Mouse (Mus musculus): ENCODE measurements around the gene Serpinb9b. TPM values are rescaled to one million over a fixed set of nuclear protein-coding genes. Genes with fewer than 3 reads are reported as not detected.
"Not testable (repeated sequence)": the region's sequence is repeated elsewhere in the genome, so short reads cannot be mapped to it uniquely, and the experiment has no call there.

Serpinb9b gene
- polyA plus RNA-seq, 1 experiment from 2014 or later: 0.49 TPM

DNA sequence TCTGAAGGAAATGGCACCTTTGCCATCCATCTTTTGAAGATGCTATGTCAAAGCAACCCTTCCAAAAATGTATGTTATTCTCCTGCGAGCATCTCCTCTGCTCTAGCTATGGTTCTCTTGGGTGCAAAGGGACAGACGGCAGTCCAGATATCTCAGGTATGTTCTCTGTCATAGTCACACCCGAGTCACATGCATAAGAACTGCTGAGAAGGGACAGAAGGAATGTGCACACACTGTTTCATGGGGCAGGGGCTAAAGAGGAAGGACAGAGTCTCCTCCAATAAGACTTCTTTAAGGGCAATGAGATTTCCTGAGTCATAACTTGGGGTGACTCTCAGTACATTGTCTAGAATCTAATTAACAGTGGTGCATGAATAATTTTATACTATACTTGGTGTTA, 20.7 kb upstream of the Serpinb9b start:
- H3K27ac ChIP-seq: no peak overlapping the region
- no peaks in the 10 kb centered on the region for H3K27me3 ChIP-seq
- H3K36me3 ChIP-seq: no peaks in the 10 kb centered on the region
- ATAC-seq (ENCODE audit: insufficient number of reproducible peaks, low FRiP score, low TSS enrichment, low read depth): no peak
- no peak overlapping the region for H3K4me3 ChIP-seq
- H3K9me3 ChIP-seq: no peaks in the 10 kb centered on the region
- peaks cover 12% of the 10 kb centered on the region for H3K4me1 ChIP-seq
- H3K4me2 ChIP-seq: no peak overlapping the region
- 86% methylated on average over 3 of the region's 3 CpGs for whole genome bisulfite sequencing
- H3K9ac ChIP-seq: no peak overlapping the region

GRCm38 (mm10) chr13:33012395-33012794, 14.8 kb upstream of the Serpinb9b start:
- H3K9me3 ChIP-seq: no peaks in the 10 kb centered on the region
- 71% methylated on average over 1 of the region's 1 CpGs for WGBS
- H3K36me3 ChIP-seq: no peaks in the 10 kb centered on the region
- H3K27me3 ChIP-seq: no peaks in the 10 kb centered on the region
- H3K4me3 ChIP-seq: no peak overlapping the region
- H3K4me2 ChIP-seq: no peak overlapping the region
- no peak overlapping the region for H3K27ac ChIP-seq
- ATAC-seq (ENCODE audit: insufficient number of reproducible peaks, low FRiP score, low TSS enrichment, low read depth): no peak
- H3K9ac ChIP-seq: no peak overlapping the region
- H3K4me1 ChIP-seq: no peaks in the 10 kb centered on the region

DNA sequence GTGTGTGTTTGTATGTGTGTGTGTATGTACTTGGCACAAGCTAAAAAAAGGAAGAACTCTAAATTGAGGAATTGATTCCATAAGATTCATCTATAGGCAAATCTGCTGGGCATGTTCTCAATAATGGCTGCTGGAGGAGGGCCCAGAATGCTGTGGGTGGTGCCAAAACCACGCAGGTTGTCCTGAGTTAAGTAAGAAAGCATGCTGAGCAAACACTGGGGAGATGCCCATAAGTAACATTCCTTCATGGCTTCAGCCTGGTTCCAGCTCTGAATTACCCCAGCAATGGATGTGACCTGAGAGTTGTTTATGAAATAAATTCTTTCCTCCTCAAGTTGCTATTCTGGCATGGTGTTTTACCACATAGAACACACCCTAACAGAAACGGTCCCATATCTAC, 13.9 kb upstream of the Serpinb9b start:
- no peak overlapping the region for H3K4me2 ChIP-seq
- no peaks in the 10 kb centered on the region for H3K9me3 ChIP-seq
- H3K4me3 ChIP-seq: no peak overlapping the region
- 62% methylated on average over 2 of the region's 2 CpGs for WGBS
- ATAC-seq (ENCODE audit: insufficient number of reproducible peaks, low FRiP score, low TSS enrichment, low read depth): no peak
- no peaks in the 10 kb centered on the region for H3K27me3 ChIP-seq
- no peak overlapping the region for H3K9ac ChIP-seq
- H3K27ac ChIP-seq: no peak overlapping the region
- no peaks in the 10 kb centered on the region for H3K36me3 ChIP-seq
- H3K4me1 ChIP-seq: no peaks in the 10 kb centered on the region

- ATAC-seq (ENCODE audit: insufficient number of reproducible peaks, low FRiP score, low TSS enrichment, low read depth): no peak
- Histone ChIP-seq H3K4me1 (no peaks in the 10 kb centered on the region), H3K4me3 (no peak overlapping the region), H3K36me3 (no peaks in the 10 kb centered on the region), H3K27ac (no peak overlapping the region), H3K9ac (no peak overlapping the region), H3K9me3 (no peaks in the 10 kb centered on the region), H3K4me2 (no peak overlapping the region), H3K27me3 (no peaks in the 10 kb centered on the region)
- WGBS: 70% methylated on average over 1 of the region's 1 CpGs
Observed at GRCm38 (mm10) chr13:33022371-33022770, 4.8 kb upstream of the Serpinb9b start.

DNA sequence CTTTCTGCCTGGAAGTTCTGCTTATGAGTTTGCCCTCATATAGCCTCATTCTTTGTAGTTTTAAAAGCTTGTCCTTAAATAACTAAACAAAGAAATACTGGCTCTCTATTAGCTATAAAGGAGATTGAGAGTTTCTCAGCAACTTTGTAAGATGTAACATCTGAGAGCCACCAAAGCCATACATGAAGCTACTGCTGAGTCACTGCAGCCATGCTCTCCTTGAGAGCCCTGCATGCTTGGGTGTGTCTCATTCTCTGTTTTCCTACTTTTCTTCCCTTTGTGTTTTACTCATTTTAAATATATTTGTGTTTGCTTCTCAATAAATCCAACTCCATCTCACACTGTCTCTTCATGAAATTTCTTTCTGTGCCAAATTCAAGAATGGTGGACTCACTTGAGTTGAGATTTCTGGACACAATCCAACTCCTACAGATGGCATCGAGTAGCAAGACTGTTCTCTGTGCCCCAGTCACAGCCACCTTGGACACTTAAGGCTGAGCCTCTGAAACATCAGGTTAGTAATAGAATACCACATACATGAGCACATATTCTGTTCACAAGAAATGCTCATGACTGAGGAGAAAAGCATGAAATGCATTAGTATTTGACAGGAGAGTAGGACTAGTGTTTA, 674 bp upstream of the Serpinb9b start:
- Histone ChIP-seq H3K27me3 (no peaks in the 10 kb centered on the region), H3K4me2 (no peak overlapping the region), H3K9ac (no peak overlapping the region), H3K36me3 (no peaks in the 10 kb centered on the region), H3K9me3 (no peaks in the 10 kb centered on the region), H3K27ac (no peak overlapping the region), H3K4me1 (no peaks in the 10 kb centered on the region), H3K4me3 (no peak overlapping the region)
- no peak for ATAC-seq (ENCODE audit: insufficient number of reproducible peaks, low FRiP score, low TSS enrichment, low read depth)
- WGBS: 62% methylated on average over 1 of the region's 1 CpGs

DNA sequence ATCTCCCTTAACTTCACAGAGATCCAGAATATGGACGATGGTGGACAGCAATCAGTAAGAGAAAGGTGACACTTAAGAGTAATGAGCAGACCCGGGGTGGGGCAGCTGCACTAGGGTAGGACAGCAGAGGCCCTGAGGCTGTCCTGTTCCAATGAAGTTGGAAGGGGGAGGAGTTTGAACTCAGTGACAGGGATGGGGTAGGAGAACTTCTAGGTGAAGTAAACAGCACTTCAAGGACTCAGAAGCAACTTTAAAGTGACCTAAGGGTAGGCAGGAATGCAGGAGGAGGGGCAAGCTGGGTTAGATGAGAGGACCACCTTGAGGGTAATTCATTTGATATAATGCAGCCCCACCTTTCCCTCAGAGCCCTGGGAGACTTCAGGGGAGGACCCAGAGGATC, 930 bp downstream of the Serpinb9b start:
- Histone ChIP-seq H3K9me3 (no peaks in the 10 kb centered on the region), H3K27me3 (no peaks in the 10 kb centered on the region), H3K4me2 (no peak overlapping the region), H3K27ac (no peak overlapping the region), H3K4me1 (no peaks in the 10 kb centered on the region), H3K9ac (no peak overlapping the region), H3K36me3 (no peaks in the 10 kb centered on the region), H3K4me3 (no peak overlapping the region)
- WGBS: 14% methylated on average over 2 of the region's 2 CpGs
- ATAC-seq (ENCODE audit: insufficient number of reproducible peaks, low FRiP score, low TSS enrichment, low read depth): no peak

DNA sequence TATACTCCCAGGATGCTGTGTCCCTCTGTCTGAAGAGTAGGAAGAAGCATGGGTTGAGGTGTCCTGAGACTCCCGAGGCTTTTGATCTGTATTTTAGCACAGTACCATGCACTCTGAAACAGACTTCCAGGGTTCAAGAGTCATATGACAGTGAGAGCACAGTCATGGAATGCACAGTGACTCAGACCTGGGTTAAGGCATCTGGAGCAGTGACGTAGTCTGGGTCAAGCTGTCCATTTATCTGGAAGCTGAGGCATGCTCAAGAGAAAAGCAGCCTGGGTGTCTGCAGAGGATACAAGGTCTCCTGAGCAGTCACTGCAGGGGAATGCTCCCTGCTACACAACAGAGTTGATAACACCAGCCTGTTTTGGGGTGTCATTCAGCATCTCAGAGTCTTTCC, 1.3 kb downstream of the Serpinb9b start:
- Histone ChIP-seq H3K4me2 (no peak overlapping the region), H3K9ac (no peak overlapping the region), H3K4me3 (no peak overlapping the region), H3K27me3 (no peaks in the 10 kb centered on the region), H3K9me3 (no peaks in the 10 kb centered on the region), H3K27ac (no peak overlapping the region), H3K4me1 (no peaks in the 10 kb centered on the region), H3K36me3 (no peaks in the 10 kb centered on the region)
- WGBS: 52% methylated on average over 2 of the region's 2 CpGs
- ATAC-seq (ENCODE audit: insufficient number of reproducible peaks, low FRiP score, low TSS enrichment, low read depth): no peak

GRCm38 (mm10) chr13:33029478-33029877, 2.3 kb downstream of the Serpinb9b start:
- not testable (repeated sequence) for H3K4me3 ChIP-seq; H3K36me3 ChIP-seq; H3K27ac ChIP-seq; H3K9ac ChIP-seq; ATAC-seq (ENCODE audit: insufficient number of reproducible peaks, low FRiP score, low TSS enrichment, low read depth); H3K4me2 ChIP-seq; H3K27me3 ChIP-seq; H3K9me3 ChIP-seq; H3K4me1 ChIP-seq
- 97% methylated on average over 2 of the region's 2 CpGs for WGBS

DNA sequence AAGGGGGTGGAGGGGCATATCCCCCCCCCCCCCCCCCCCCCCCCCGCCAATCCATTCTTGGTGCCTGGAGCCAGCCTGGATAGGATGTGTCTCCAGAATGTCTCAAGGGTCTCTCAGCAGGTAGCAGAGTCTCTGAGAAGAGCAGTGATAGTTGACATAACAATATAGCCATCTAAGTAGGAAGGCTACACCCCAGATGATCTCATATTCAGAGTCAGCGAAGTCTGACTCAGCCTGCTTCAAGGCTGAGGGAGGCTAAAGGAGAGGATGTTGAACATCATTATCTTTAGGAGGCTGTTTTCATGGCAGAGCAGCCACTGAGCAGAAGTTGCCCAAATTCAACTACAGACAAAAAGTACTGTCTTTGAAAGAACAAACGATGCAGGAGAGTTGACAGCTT, 3.1 kb downstream of the Serpinb9b start:
- no peak overlapping the region for H3K27ac ChIP-seq
- 90% methylated on average over 2 of the region's 3 CpGs for WGBS
- H3K9ac ChIP-seq: no peak overlapping the region
- no peak overlapping the region for H3K4me2 ChIP-seq
- H3K36me3 ChIP-seq: no peaks in the 10 kb centered on the region
- no peak overlapping the region for H3K4me3 ChIP-seq
- H3K4me1 ChIP-seq: no peaks in the 10 kb centered on the region
- ATAC-seq (ENCODE audit: insufficient number of reproducible peaks, low FRiP score, low TSS enrichment, low read depth): no peak
- H3K27me3 ChIP-seq: no peaks in the 10 kb centered on the region
- H3K9me3 ChIP-seq: no peaks in the 10 kb centered on the region

GRCm38 (mm10) chr13:33035506-33035905, 8.3 kb downstream of the Serpinb9b start:
- no peak overlapping the region for H3K4me3 ChIP-seq
- H3K36me3 ChIP-seq: no peaks in the 10 kb centered on the region
- H3K9me3 ChIP-seq: no peaks in the 10 kb centered on the region
- 62% methylated on average over 1 of the region's 1 CpGs for WGBS
- H3K4me2 ChIP-seq: no peak overlapping the region
- H3K9ac ChIP-seq: no peak overlapping the region
- no peak for ATAC-seq (ENCODE audit: insufficient number of reproducible peaks, low FRiP score, low TSS enrichment, low read depth)
- no peaks in the 10 kb centered on the region for H3K27me3 ChIP-seq
- H3K27ac ChIP-seq: no peak overlapping the region
- no peaks in the 10 kb centered on the region for H3K4me1 ChIP-seq

DNA sequence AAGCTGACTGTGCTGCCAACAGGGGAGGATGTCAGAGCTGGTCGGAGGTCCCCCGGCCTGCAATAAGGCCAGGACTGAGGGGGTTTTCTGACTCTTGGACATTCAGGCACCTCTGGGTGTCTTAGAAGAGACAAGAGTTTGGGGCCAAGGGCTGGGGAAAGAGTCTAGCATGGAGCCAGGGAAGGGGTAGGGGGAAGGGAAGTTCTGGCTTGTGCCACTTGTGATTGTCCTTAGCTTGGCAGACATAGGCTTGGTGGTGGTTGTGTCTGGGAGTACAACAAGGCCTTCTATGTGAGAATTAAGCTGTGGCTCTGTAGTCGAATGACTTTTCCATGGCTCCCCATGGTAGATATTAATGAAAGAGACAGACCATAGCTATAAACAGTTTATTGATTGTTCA, 16.3 kb downstream of the Serpinb9b start:
- no peak; the same call in 1 of the 2 replicates for ATAC-seq (ENCODE audit: insufficient number of reproducible peaks, low FRiP score, low TSS enrichment, low read depth)
- 94% methylated on average over 3 of the region's 3 CpGs for WGBS
- Histone ChIP-seq H3K4me2 (no peak overlapping the region), H3K27ac (no peak overlapping the region), H3K9me3 (no peaks in the 10 kb centered on the region), H3K36me3 (no peaks in the 10 kb centered on the region), H3K4me3 (no peak overlapping the region), H3K27me3 (no peaks in the 10 kb centered on the region), H3K4me1 (no peaks in the 10 kb centered on the region), H3K9ac (no peak overlapping the region)

DNA sequence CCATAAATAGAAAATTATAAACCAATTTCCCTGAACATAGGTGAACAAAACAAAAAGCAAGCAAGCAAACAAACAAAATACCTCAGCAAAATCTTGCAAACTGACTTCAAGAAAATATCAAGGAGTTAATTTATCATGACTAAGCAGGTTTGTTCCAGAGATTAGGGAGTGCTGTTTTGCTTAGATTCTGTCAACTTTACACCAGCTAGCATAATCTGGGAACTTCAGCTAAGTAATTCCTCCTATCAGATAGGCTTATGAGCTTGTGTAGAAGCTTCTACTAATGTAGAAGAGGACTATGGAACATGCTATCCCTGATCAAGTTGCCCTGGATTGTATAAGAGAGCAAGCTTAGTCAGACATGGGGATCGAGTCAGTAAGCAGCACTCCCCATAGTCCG, 20.0 kb downstream of the Serpinb9b start:
- H3K27ac ChIP-seq: no peak overlapping the region
- H3K4me3 ChIP-seq: no peak overlapping the region
- no peak overlapping the region for H3K4me2 ChIP-seq
- H3K36me3 ChIP-seq: no peaks in the 10 kb centered on the region
- no peaks in the 10 kb centered on the region for H3K27me3 ChIP-seq
- H3K9ac ChIP-seq: no peak overlapping the region
- H3K9me3 ChIP-seq: no peaks in the 10 kb centered on the region
- no peak for ATAC-seq (ENCODE audit: insufficient number of reproducible peaks, low FRiP score, low TSS enrichment, low read depth)
- no peaks in the 10 kb centered on the region for H3K4me1 ChIP-seq
- WGBS: 86% methylated on average over 2 of the region's 2 CpGs

DNA sequence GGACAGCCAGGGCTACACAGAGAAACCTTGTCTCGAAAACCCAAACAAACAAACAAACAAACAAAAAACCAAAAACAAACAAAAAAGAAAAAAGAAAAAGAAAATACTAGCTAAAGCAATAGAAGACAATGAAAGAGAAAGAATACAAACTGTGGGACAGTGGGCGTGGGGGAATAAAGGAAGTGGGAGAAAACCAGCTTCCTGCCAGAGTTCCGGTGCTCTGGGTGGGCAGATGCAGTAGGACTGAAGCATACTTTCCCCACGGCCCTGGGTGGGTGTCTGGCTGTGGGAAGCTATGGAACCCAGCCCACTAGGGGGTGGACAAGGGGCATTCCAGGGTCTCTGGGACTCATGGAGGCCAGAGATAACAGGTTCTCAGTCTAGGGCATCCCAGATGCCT, 21.0 kb downstream of the Serpinb9b start:
- Histone ChIP-seq H3K4me3 (no peak overlapping the region), H3K9ac (no peak overlapping the region), H3K36me3 (no peaks in the 10 kb centered on the region), H3K27me3 (no peaks in the 10 kb centered on the region), H3K4me1 (no peaks in the 10 kb centered on the region), H3K4me2 (no peak overlapping the region), H3K27ac (no peak overlapping the region), H3K9me3 (no peaks in the 10 kb centered on the region)
- WGBS: 81% methylated on average over 4 of the region's 4 CpGs
- ATAC-seq (ENCODE audit: insufficient number of reproducible peaks, low FRiP score, low TSS enrichment, low read depth): no peak

All from limb, embryonic 15.5 days (tissue).